Mouse (Mus musculus): Measurements from ENCODE around the gene Gm10718. TPM values are rescaled to one million over a fixed set of nuclear protein-coding genes. Genes with fewer than 3 reads are reported as not detected.
"Not testable (repeated sequence)": the region's sequence is repeated elsewhere in the genome, so short reads cannot be mapped to it uniquely, and the experiment has no call there.

Gm10718 gene
- polyA plus RNA-seq (2016; fragmentation: Nextera tagmentation; extraction: Ambion mirVana): not detected in 2 replicates

GRCm38 (mm10) chr9:3023312-3023984 is at the start of gene Gm10718:
Gm10718 (plus strand) TSS chr9:3023547.
- not testable (repeated sequence) for H3K9me3 ChIP-seq (replicated peaks); DNase-seq (ENCODE audit: low spot score); H3K27me3 ChIP-seq (ENCODE audit: low read depth, poor library complexity, severe bottlenecking); H3K4me3 ChIP-seq; H3K27ac ChIP-seq; H3K36me3 ChIP-seq; H3K4me1 ChIP-seq
- WGBS: 74% methylated on average over 12 of the region's 13 CpGs

- H3K27me3 ChIP-seq (ENCODE audit: low read depth, poor library complexity, severe bottlenecking); H3K4me1 ChIP-seq; H3K36me3 ChIP-seq; H3K27ac ChIP-seq; H3K4me3 ChIP-seq; H3K9me3 ChIP-seq (replicated peaks): not testable (repeated sequence)
- DNase-seq (ENCODE audit: low spot score): peak; percentile 27
- WGBS: 75% methylated on average over 12 of the region's 12 CpGs
Observed at GRCm38 (mm10) chr9:3000445-3000972, 22.8 kb upstream of the Gm10718 start, which contains the start of gene Gm10722. Gm10722 (plus strand) TSS chr9:3000922.

- H3K36me3 ChIP-seq; H3K4me3 ChIP-seq; H3K4me1 ChIP-seq; H3K27me3 ChIP-seq (ENCODE audit: low read depth, poor library complexity, severe bottlenecking); H3K27ac ChIP-seq; H3K9me3 ChIP-seq (replicated peaks); DNase-seq (ENCODE audit: low spot score): not testable (repeated sequence)
- 66% methylated on average over 8 of the region's 8 CpGs for WGBS
Observed at GRCm38 (mm10) chr9:3001006-3001405, 22.3 kb upstream of the Gm10718 start.

- H3K4me1 ChIP-seq; H3K9me3 ChIP-seq (replicated peaks); H3K36me3 ChIP-seq; H3K27ac ChIP-seq; H3K4me3 ChIP-seq; H3K27me3 ChIP-seq (ENCODE audit: low read depth, poor library complexity, severe bottlenecking): not testable (repeated sequence)
- WGBS: 69% methylated on average over 9 of the region's 11 CpGs
- peak; percentile 14 for DNase-seq (ENCODE audit: low spot score)
Observed at GRCm38 (mm10) chr9:3001948-3002659, 21.2 kb upstream of the Gm10718 start.

- 77% methylated on average over 6 of the region's 14 CpGs for WGBS
- not testable (repeated sequence) for H3K9me3 ChIP-seq (replicated peaks); H3K36me3 ChIP-seq; H3K27ac ChIP-seq; H3K4me3 ChIP-seq; H3K4me1 ChIP-seq; H3K27me3 ChIP-seq (ENCODE audit: low read depth, poor library complexity, severe bottlenecking); DNase-seq (ENCODE audit: low spot score)
Observed at GRCm38 (mm10) chr9:3002794-3003396, 20.5 kb upstream of the Gm10718 start, which contains the start of gene Gm11168. Gm11168 (plus strand) TSS chr9:3003346.

GRCm38 (mm10) chr9:3006179-3006578 is 17.2 kb upstream of the Gm10718 start:
- not testable (repeated sequence) for H3K4me1 ChIP-seq; H3K9me3 ChIP-seq (replicated peaks); H3K27me3 ChIP-seq (ENCODE audit: low read depth, poor library complexity, severe bottlenecking); DNase-seq (ENCODE audit: low spot score); H3K27ac ChIP-seq; H3K4me3 ChIP-seq; H3K36me3 ChIP-seq
- 86% methylated on average over 1 of the region's 5 CpGs for WGBS

GRCm38 (mm10) chr9:3006636-3007035 is 16.7 kb upstream of the Gm10718 start:
- not testable (repeated sequence) for H3K27me3 ChIP-seq (ENCODE audit: low read depth, poor library complexity, severe bottlenecking); H3K4me1 ChIP-seq; H3K4me3 ChIP-seq; DNase-seq (ENCODE audit: low spot score); H3K36me3 ChIP-seq; H3K9me3 ChIP-seq (replicated peaks); H3K27ac ChIP-seq
- WGBS: 72% methylated on average over 8 of the region's 8 CpGs

GRCm38 (mm10) chr9:3007272-3007671 is 16.1 kb upstream of the Gm10718 start:
- not testable (repeated sequence) for H3K36me3 ChIP-seq; H3K4me1 ChIP-seq; H3K9me3 ChIP-seq (replicated peaks); H3K27ac ChIP-seq; H3K27me3 ChIP-seq (ENCODE audit: low read depth, poor library complexity, severe bottlenecking); H3K4me3 ChIP-seq; DNase-seq (ENCODE audit: low spot score)
- WGBS: 79% methylated on average over 8 of the region's 9 CpGs

DNA sequence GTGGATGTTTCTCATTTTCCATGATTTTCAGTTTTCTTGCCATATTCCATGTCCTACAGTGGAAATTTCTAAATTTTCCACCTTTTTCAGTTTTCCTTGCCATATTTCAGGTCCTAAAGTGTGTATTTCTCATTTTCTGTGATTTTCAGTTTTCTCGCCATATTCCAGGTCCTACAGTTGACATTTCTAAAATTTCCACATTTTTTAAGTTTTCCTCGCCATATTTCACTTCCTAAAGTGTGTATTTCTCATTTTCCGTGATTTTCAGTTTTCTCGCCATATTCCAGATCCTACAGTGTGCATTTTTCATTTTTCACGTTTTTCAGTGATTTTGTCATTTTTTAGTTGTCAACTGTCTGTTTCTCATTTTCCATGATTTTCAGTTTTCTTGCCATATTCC is 14.0 kb upstream of the Gm10718 start:
- WGBS: no CpG with 5 or more reads among the region's 5 CpGs
- not testable (repeated sequence) for H3K4me3 ChIP-seq

DNA sequence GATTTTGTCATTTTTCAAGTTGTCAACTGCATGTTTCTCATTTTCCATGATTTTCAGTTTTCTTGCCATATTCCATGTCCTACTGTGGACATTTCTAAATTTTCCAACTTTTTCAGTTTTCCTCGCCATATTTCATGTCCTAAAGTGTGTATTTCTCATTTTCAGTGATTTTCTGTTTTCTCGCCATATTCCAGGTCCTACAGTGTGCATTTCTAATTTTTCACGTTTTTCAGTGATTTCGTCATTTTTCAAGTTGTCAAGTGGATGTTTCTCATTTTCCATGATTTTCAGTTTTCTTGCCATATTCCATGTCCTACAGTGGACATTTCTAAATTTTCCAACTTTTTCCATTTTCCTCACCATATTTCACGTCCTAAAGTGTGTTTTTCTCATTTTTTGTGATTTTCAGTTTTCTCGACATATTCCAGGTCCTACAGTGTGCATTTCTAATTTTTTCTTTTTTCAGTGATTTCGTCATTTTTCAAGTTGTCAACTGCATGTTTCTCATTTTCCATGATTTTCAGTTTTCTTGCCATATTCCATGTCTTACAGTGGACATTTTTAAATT is 11.2 kb upstream of the Gm10718 start:
- H3K36me3 ChIP-seq; H3K4me1 ChIP-seq; H3K27me3 ChIP-seq (ENCODE audit: low read depth, poor library complexity, severe bottlenecking); H3K27ac ChIP-seq; DNase-seq (ENCODE audit: low spot score); H3K4me3 ChIP-seq; H3K9me3 ChIP-seq (replicated peaks): not testable (repeated sequence)
- 80% methylated on average over 3 of the region's 7 CpGs for WGBS

More for the DNA sequence above, 14.0 kb upstream of the Gm10718 start:
- not testable (repeated sequence) for H3K4me1 ChIP-seq; DNase-seq (ENCODE audit: low spot score); H3K9me3 ChIP-seq (replicated peaks); H3K36me3 ChIP-seq; H3K27me3 ChIP-seq (ENCODE audit: low read depth, poor library complexity, severe bottlenecking); H3K27ac ChIP-seq

GRCm38 (mm10) chr9:3012733-3013279 is 10.5 kb upstream of the Gm10718 start, which contains the start of gene Gm10721:
Gm10721 (plus strand) TSS chr9:3013140.
- not testable (repeated sequence) for DNase-seq (ENCODE audit: low spot score); H3K4me3 ChIP-seq; H3K4me1 ChIP-seq; H3K27me3 ChIP-seq (ENCODE audit: low read depth, poor library complexity, severe bottlenecking); H3K36me3 ChIP-seq; H3K9me3 ChIP-seq (replicated peaks); H3K27ac ChIP-seq
- no CpG with 5 or more reads among the region's 11 CpGs for WGBS

- not testable (repeated sequence) for H3K27ac ChIP-seq
- WGBS: 70% methylated on average over 5 of the region's 9 CpGs
Observed at GRCm38 (mm10) chr9:3015354-3015753, 8.0 kb upstream of the Gm10718 start, which contains the start of gene Gm10720. Gm10720 (plus strand) TSS chr9:3015654.

More at GRCm38 (mm10) chr9:3015354-3015753, 8.0 kb upstream of the Gm10718 start, which contains the start of gene Gm10720:
- not testable (repeated sequence) for H3K4me3 ChIP-seq; DNase-seq (ENCODE audit: low spot score); H3K4me1 ChIP-seq; H3K36me3 ChIP-seq; H3K27me3 ChIP-seq (ENCODE audit: low read depth, poor library complexity, severe bottlenecking); H3K9me3 ChIP-seq (replicated peaks)
